Mouse (Mus musculus) midbrain, embryonic 10.5 days (tissue): Measurements from ENCODE around the gene Gtf2h4. TPM values are rescaled to one million over a fixed set of nuclear protein-coding genes. Genes with fewer than 3 reads are reported as not detected.
A peak's percentile ranks its signal among the peaks of the same experiment; 100 is the strongest.

Experiments used
- DNase-seq: peaks from one replicate; pipeline ENCODE4 v3.0.0-alpha.2; 2017; ENCODE audit warnings: low spot score
- H3K27ac ChIP-seq: fragments of 300-500 bp; sonication (generic); replicated peaks from 2 replicates; pipeline ENCODE4 v1.5.1; 2016; ENCODE audit warnings: mild to moderate bottlenecking
- H3K27me3 ChIP-seq: fragments of 300-500 bp; sonication (generic); 2 replicates; pipeline ENCODE4 v1.6.1; 2016; ENCODE audit warnings: low read depth, mild to moderate bottlenecking; ENCODE audit not compliant: poor library complexity, severe bottlenecking
- H3K36me3 ChIP-seq: fragments of 300-500 bp; sonication (generic); 2 replicates; pipeline ENCODE4 v1.6.1; 2016; ENCODE audit warnings: mild to moderate bottlenecking, moderate library complexity
- H3K4me1 ChIP-seq: fragments of 300-500 bp; sonication (generic); 2 replicates; pipeline ENCODE4 v1.6.1; 2016
- H3K4me3 ChIP-seq: fragments of 300-500 bp; sonication (generic); 2 replicates; pipeline ENCODE4 v1.5.1; 2016; ENCODE audit warnings: mild to moderate bottlenecking, moderate library complexity
- H3K9me3 ChIP-seq: fragments of 300-500 bp; sonication (generic); replicated peaks from 2 replicates; pipeline ENCODE4 v1.6.1; 2016; ENCODE audit warnings: mild to moderate bottlenecking
- WGBS: fragments of 180-500 bp; shearing (Covaris S2); methylation state at CpG from one replicate; pipeline ENCODE4 v1.1.7; 2016; 5-methylcytosine and 5-hydroxymethylcytosine counted together
- polyA plus RNA-seq: library from polyadenylated mRNA; unstranded; fragments of >200 nt; fragmentation: Nextera tagmentation; extraction: Ambion mirVana; gene quantifications from 2 replicates; pipeline ENCODE4 v1.2.1, GENCODE M21; 2016

The Gtf2h4 gene
- polyA plus RNA-seq, 1 experiment from 2014 or later, result 50.1 TPM

DNA sequence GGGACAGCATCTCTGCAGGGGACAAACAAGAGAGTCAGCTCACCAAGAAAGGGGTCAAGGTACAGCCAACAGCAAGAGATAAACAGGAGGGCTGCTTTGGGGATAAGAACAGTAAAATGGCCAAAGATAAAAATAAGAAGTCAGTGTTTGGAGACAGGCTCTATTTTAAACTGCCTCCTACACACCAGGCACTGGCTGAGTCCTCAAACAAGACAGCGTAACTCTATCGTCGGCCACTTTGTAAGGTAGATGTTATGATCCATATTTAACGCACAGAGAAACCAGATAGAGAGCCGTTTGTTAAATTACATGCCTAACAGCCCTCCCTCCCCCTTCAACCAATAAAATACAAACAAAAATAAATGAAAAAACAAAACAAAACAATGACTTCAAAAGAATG is 20.4 kb upstream of the Gtf2h4 start:
- Histone ChIP-seq H3K4me1 (peaks cover 25% of the 10 kb centered on the region), H3K27me3 (no peaks in the 10 kb centered on the region), H3K36me3 (peaks cover 91% of the 10 kb centered on the region), H3K27ac (no peak overlapping the region), H3K9me3 (peaks cover 8% of the 10 kb centered on the region), H3K4me3 (no peak overlapping the region)
- WGBS, result 92% methylated on average over 5 of the region's 5 CpGs
- DNase-seq, result no peak

DNA sequence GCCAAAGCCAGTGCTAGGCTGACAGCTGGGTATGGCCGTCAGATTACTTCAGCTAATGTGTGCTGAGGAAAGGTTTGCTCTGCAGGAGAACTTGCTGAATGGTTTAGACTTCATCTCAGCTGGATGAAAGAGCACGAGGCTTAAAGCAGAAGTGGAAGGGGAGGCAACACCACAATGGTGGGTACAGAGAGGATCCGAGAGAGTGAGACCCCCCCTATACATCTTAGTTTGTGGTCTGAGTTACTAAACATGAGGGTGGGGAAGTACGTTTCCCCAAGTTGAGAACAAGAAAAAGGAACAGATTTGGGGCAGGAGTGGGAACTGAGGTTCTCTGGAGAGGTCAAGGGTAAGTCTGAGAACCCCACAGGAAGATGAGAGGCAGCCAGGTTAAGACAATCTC is 18.8 kb upstream of the Gtf2h4 start:
- Histone ChIP-seq H3K27me3 (no peaks in the 10 kb centered on the region), H3K4me3 (no peak overlapping the region), H3K4me1 (peaks cover 9% of the 10 kb centered on the region), H3K27ac (no peak overlapping the region), H3K36me3 (peaks cover 100% of the 10 kb centered on the region), H3K9me3 (peaks cover 8% of the 10 kb centered on the region)
- no peak for DNase-seq
- 80% methylated on average over 4 of the region's 4 CpGs for WGBS

DNA sequence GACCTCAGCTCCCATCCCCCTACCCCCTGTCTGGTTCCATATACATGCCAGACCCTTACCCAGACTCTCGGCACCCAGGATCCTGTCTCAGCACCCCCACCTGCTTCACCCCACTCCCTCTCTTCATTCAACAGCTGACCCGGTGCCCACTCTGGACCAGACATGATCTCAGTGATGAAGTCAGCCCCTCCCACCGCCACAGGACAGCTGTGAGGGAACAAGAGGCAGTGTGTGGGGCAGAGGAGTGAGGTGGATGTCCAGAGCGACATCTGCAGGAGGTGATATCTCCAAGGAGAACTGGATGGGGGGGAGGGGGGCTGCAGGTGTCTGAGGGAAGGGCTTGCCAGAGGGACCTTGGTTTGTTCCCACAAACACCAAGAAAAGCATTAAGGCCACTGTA is 18.3 kb upstream of the Gtf2h4 start:
- DNase-seq, result no peak
- Histone ChIP-seq H3K4me1 (peaks cover 7% of the 10 kb centered on the region), H3K27ac (no peak overlapping the region), H3K27me3 (no peaks in the 10 kb centered on the region), H3K36me3 (peaks cover 100% of the 10 kb centered on the region), H3K4me3 (no peak overlapping the region), H3K9me3 (peaks cover 8% of the 10 kb centered on the region)
- 87% methylated on average over 4 of the region's 4 CpGs for WGBS

DNA sequence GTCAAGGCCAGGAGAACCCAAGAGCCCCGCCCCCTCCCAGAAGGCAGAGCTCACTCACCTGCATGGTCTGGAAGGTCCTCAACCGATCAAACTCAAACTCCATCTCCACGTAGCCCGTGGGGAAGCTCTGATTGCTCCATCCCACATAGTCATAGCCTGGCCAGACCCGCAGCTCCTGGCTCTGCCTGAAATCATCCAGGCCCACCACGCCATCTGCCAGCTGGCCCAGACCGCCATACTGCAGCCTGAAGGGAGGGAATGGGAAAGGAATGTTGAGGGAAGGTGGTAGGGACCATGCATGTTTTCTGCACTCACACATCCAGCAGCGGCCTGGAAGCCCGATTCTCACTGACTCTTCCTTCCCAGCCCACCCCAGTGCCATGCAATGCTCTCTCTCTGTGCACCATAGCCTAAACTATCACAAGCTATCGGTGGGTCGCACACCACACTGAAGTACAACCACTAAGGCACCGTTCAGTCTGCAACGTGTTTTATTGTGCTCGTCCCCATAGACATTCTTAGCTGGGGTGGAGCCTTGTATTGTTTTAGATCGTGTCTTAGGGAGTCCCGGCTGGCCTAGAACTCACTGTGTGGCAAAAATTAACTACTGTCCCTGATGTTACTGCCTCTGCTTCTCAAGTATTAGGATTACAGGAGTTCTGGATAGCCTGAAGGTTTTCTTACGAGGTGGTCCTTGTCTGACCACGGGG is 16.6 kb upstream of the Gtf2h4 start:
- Histone ChIP-seq H3K27ac (no peak overlapping the region), H3K9me3 (no peaks in the 10 kb centered on the region), H3K4me3 (no peak overlapping the region), H3K4me1 (peaks cover 20% of the 10 kb centered on the region), H3K36me3 (peaks cover 100% of the 10 kb centered on the region), H3K27me3 (no peaks in the 10 kb centered on the region)
- DNase-seq, result no peak
- WGBS, result 94% methylated on average over 18 of the region's 18 CpGs

GRCm38 (mm10) chr17:35688347-35689175 is 15.0 kb upstream of the Gtf2h4 start:
- Histone ChIP-seq H3K36me3 (peaks cover 100% of the 10 kb centered on the region), H3K4me3 (no peak overlapping the region), H3K27me3 (no peaks in the 10 kb centered on the region), H3K9me3 (no peaks in the 10 kb centered on the region), H3K27ac (no peak overlapping the region), H3K4me1 (peaks cover 24% of the 10 kb centered on the region)
- no peak for DNase-seq
- 89% methylated on average over 25 of the region's 25 CpGs for WGBS

DNA sequence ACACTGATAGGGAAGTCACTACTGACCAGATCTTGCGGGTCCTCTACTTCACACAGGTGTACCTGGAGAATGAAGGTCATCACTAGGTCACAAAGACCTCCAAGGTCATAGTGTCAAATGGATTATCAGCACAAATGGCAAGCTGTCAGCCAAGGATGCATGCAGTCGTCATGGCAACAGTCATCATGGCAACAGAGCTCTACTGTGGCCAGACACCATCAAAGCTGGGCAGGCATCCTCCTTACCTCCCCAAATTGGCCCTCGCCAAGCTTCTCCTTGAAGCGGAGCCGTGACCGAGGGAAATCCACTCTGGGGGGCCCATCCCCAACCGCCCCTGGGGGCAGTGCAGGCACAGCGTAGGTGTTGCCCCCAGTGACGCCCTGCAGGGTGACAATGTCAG is 11.5 kb upstream of the Gtf2h4 start:
- Histone ChIP-seq H3K9me3 (no peaks in the 10 kb centered on the region), H3K4me1 (peaks cover 30% of the 10 kb centered on the region), H3K27ac (peak overlapping the region; percentile 61), H3K27me3 (no peaks in the 10 kb centered on the region), H3K4me3 (peak overlapping the region; percentile 19; the same call in 1 of the 2 replicates), H3K36me3 (peaks cover 100% of the 10 kb centered on the region)
- peak; percentile 58 for DNase-seq
- WGBS, result 69% methylated on average over 9 of the region's 9 CpGs

DNA sequence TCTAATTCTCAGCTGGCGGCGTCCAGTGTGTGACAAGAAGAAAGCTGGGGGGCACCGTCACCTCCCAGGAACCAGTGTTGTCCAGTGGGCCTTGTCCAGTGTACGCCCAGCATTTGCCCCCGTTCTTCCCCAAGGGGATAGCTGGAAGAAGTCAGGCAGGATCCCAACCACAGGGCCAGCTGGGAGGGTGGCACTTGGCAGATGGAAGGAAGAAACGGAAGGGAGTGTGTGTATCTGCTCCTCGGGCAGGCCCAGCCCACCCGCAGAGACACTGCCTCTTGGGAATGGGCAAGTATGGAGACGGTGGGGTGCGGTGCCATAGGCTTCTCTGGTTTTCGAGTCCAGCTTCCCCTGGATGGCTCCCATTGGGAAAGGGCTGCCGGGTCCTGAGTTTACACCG is 8.4 kb upstream of the Gtf2h4 start:
- Histone ChIP-seq H3K36me3 (peaks cover 78% of the 10 kb centered on the region), H3K4me3 (no peak overlapping the region), H3K27ac (no peak overlapping the region), H3K4me1 (peaks cover 29% of the 10 kb centered on the region), H3K27me3 (no peaks in the 10 kb centered on the region), H3K9me3 (no peaks in the 10 kb centered on the region)
- 91% methylated on average over 13 of the region's 13 CpGs for WGBS
- DNase-seq, result no peak

GRCm38 (mm10) chr17:35680591-35680990 is 7.1 kb upstream of the Gtf2h4 start:
- peaks cover 64% of the 10 kb centered on the region for H3K36me3 ChIP-seq
- H3K27me3 ChIP-seq, result no peaks in the 10 kb centered on the region
- H3K4me3 ChIP-seq, result no peak overlapping the region
- WGBS, result 31% methylated on average over 6 of the region's 6 CpGs
- H3K27ac ChIP-seq, result no peak overlapping the region
- peaks cover 15% of the 10 kb centered on the region for H3K4me1 ChIP-seq
- no peak for DNase-seq
- no peaks in the 10 kb centered on the region for H3K9me3 ChIP-seq

DNA sequence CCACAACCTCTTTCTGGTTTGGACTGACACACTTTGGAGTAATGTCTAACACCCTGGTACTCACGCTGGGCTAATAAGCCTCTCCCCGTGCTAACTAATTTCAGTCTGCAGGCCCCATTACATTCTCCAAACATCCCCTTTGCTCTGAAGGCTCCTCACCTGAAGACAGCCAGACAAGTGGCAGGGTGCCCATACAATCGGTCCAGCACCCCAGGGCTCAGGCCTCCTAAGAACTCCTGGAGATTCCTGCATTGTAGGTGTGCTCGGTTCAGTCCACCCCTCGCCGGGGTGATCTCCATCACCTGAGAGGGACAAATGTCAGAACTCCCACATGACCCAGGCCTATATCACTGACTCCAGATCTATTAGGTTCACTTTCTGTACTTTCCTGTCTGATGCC is 1.0 kb downstream of the Gtf2h4 start:
- Histone ChIP-seq H3K9me3 (no peaks in the 10 kb centered on the region), H3K4me3 (peak overlapping the region; percentile 83), H3K27me3 (no peaks in the 10 kb centered on the region), H3K27ac (no peak overlapping the region), H3K36me3 (peaks cover 25% of the 10 kb centered on the region), H3K4me1 (peaks cover 21% of the 10 kb centered on the region)
- DNase-seq, result no peak
- 94% methylated on average over 6 of the region's 6 CpGs for WGBS

DNA sequence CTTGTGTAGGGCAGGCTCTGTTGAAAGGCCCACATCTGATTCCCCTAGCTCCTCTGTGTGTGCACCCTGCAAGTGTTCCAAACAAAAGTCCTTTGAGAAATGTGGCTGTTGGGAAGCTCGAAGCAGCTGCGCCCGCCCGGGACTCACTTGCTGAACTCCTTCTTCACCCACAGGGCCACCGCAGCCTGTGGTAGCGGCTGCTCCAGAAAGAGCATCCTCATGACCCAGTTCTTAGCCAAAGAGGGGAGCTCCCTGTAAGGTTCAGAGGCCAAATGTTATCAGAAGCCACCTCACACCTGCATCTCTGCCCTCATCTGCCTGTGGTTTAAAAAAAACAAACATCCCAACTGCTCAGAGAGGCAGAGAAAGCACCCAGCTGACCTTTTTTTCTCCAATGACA is 1.7 kb downstream of the Gtf2h4 start:
- no peaks in the 10 kb centered on the region for H3K27me3 ChIP-seq
- WGBS, result 90% methylated on average over 6 of the region's 6 CpGs
- no peak for DNase-seq
- peaks cover 25% of the 10 kb centered on the region for H3K36me3 ChIP-seq
- H3K4me1 ChIP-seq, result peaks cover 27% of the 10 kb centered on the region
- no peak overlapping the region for H3K27ac ChIP-seq
- no peak overlapping the region for H3K4me3 ChIP-seq
- H3K9me3 ChIP-seq, result no peaks in the 10 kb centered on the region

DNA sequence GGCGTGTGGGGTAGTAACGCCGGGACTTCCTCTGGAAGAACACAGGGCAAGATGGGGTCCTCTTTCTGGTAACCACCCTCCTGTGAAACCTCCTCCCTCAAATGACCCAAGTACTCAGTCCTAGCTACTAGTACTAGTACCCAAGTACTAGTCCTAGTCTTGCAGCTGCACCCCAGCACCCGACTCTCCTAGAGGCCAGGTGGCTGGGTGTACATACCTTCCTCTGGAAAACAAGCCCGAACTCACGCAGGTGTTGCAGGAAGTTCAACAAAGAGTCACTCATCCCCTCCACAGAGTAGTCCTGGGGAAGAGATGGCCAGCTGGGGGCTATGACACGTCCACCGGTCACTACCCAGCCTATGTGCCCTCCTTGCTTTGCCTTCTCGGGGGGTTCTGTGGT is 3.8 kb downstream of the Gtf2h4 start:
- peaks cover 35% of the 10 kb centered on the region for H3K36me3 ChIP-seq
- WGBS, result 96% methylated on average over 9 of the region's 9 CpGs
- no peak for DNase-seq

GRCm38 (mm10) chr17:35667334-35668065 is 6.0 kb downstream of the Gtf2h4 start, which contains the start of gene Vars2:
Gene Vars2 (minus strand): TSS chr17:35667592.
- under 1% methylated on average over 61 of the region's 61 CpGs for WGBS
- H3K4me3 ChIP-seq, result peak within 1 kb of the TSS; percentile 75
- peaks cover 26% of the 10 kb centered on the region for H3K4me1 ChIP-seq
- peak; percentile 96 for DNase-seq
- peak within 1 kb of the TSS; percentile 90 for H3K27ac ChIP-seq
- H3K9me3 ChIP-seq, result no peaks in the 10 kb centered on the region
- H3K36me3 ChIP-seq, result peaks cover 55% of the 10 kb centered on the region
- H3K27me3 ChIP-seq, result no peaks in the 10 kb centered on the region

More for the DNA sequence above, 3.8 kb downstream of the Gtf2h4 start:
- H3K27me3 ChIP-seq, result no peaks in the 10 kb centered on the region
- no peak overlapping the region for H3K27ac ChIP-seq
- peaks cover 38% of the 10 kb centered on the region for H3K4me1 ChIP-seq
- no peak overlapping the region for H3K4me3 ChIP-seq
- H3K9me3 ChIP-seq, result no peaks in the 10 kb centered on the region
